Mouse (Mus musculus) testis, adult 2 months (tissue): Measurements from ENCODE around the gene 1810010D01Rik. TPM values are rescaled to one million over a fixed set of nuclear protein-coding genes. Genes with fewer than 3 reads are reported as not detected.

Experiments used
- H3K27ac ChIP-seq: fragments of 200-500 bp; 2 replicates; pipeline ENCODE4 v1.5.1; 2012; ENCODE audit warnings: low read depth, low read length; ENCODE audit not compliant: control insufficient read depth, insufficient read depth
- H3K27me3 ChIP-seq: fragments of 200-500 bp; 2 replicates; pipeline ENCODE4 v1.6.1; 2012; ENCODE audit warnings: mild to moderate bottlenecking, low read length, moderate library complexity; ENCODE audit not compliant: control insufficient read depth, insufficient read depth
- H3K36me3 ChIP-seq: fragments of 200-500 bp; 2 replicates; pipeline ENCODE4 v1.6.1; 2012; ENCODE audit warnings: mild to moderate bottlenecking, low read length; ENCODE audit not compliant: control insufficient read depth, insufficient read depth
- H3K4me1 ChIP-seq: fragments of 200-500 bp; 2 replicates; pipeline ENCODE4 v1.6.1; 2012; ENCODE audit warnings: low read length; ENCODE audit not compliant: control insufficient read depth, insufficient read depth
- H3K4me3 ChIP-seq: fragments of 200-500 bp; 2 replicates; pipeline ENCODE4 v1.5.1; 2012; ENCODE audit warnings: low read depth, mild to moderate bottlenecking, low read length, moderate library complexity, mixed read lengths; ENCODE audit not compliant: control insufficient read depth
- CTCF ChIP-seq: fragments of 200-500 bp; IDR thresholded peaks from 2 replicates; pipeline ENCODE4 v1.5.1; 2012; ENCODE audit warnings: low read depth, mild to moderate bottlenecking, inconsistent platforms, low read length, moderate library complexity; ENCODE audit not compliant: control insufficient read depth, insufficient read depth, insufficient replicate concordance
- POLR2A ChIP-seq: fragments of 200-500 bp; IDR thresholded peaks from 2 replicates; pipeline ENCODE4 v1.6.1; 2012; ENCODE audit warnings: low read depth, mild to moderate bottlenecking, inconsistent platforms, low read length, moderate library complexity; ENCODE audit not compliant: control insufficient read depth
- polyA plus RNA-seq: library from polyadenylated mRNA; depleted of rRNA; stranded (reverse); fragments of >200 nt; gene quantifications from 2 replicates; pipeline ENCODE4 v1.2.3, GENCODE M21; 2012

1810010D01Rik gene
- polyA plus RNA-seq, 1 experiment = 0.40 TPM

DNA sequence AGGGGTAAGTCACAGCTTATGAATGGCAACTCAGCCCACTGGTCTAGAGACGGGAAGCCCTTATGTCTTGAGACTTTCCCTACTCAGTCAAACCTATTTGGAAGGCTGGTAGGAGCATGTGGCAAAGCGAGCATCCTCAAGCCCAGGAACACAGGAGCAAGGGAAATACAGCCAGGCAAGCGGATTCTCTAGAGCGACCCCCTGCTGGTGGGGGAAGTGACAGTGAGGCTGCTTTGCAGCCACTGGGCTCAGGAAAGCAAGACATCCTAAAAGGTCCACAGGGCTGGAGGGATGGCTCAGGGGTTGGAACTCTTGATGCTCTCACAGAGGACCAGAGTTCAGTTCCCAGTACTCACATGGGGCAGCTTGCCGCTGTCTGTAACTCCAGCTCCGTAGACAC, 11.6 kb downstream of the 1810010D01Rik start:
- H3K4me1 ChIP-seq = no peaks in the 10 kb centered on the region
- TF ChIP-seq POLR2A (no peak), CTCF (no peak)
- H3K36me3 ChIP-seq = no peaks in the 10 kb centered on the region
- no peak overlapping the region for H3K27ac ChIP-seq
- H3K27me3 ChIP-seq = no peaks in the 10 kb centered on the region
- H3K4me3 ChIP-seq = no peak overlapping the region

DNA sequence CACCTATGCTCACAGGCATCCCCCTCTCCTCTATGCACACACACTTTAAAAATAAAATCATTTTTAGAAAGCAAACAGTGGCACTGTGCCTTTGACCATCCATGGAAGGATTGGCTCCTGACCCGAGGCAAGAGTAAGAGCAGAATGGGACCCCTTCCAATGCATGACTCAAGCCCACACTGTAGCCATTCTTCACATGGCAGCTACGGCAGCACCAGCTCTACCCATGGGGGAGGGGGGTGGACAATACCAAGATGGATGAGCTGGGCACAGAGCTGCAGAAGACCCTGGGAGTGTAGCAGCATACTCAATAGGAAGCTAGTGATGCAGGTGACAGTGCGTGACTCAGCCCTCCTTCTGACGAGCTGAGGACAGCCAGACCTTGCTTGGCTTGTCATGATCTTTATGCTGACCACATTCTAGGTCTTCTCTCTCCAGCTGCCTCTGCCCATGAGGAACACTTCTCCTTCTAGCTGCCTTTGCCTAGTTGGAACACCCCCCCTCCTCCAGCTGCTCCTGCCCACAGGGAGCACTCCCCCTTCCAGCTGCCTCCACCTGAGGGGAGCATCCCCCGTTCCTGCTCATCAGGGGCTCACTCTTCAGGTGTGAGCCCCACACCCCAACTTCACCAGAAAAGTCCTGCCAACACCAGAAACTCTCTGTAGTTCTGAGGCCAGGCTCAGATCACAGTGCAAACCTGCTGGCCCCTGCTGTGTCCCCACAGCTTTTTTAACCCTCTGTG, 12.6 kb downstream of the 1810010D01Rik start:
- no peak overlapping the region for H3K27ac ChIP-seq
- H3K36me3 ChIP-seq = no peaks in the 10 kb centered on the region
- TF ChIP-seq POLR2A (no peak), CTCF (no peak)
- H3K4me3 ChIP-seq = no peak overlapping the region
- no peaks in the 10 kb centered on the region for H3K27me3 ChIP-seq
- H3K4me1 ChIP-seq = no peaks in the 10 kb centered on the region

DNA sequence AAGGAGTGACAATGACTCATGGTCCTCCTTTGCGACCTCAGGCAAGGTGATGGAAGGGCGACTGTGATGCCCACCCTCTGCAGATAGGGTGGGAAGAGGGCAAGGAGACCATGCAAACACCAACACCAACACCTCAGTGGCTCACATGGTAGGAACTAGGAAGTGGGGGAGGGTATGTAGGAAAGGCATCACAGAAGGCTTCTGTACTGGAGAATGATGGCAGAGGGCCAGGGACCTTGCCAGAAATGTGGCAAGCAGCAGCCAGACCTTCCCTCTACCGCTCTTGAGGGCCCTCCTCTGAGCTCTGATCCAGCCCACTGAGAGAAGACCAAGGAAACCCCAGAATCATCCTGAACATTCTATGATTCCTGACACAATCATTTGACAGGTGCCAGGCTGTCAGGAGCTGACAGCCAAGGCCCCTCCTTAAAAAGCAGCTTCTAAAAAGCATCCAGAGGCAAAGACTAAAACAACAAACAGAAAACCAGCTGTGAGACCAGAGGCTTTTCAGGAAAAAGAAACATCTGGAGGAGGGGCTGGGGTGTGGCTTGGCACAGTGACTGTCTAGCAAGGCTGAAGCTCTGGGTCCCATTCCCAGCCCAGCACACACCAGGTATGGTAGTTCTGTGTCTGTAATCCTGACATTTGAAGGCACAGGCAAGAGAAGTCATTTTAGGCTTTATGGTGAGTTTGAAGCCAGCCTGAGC, 13.3 kb downstream of the 1810010D01Rik start:
- TF ChIP-seq POLR2A (no peak), CTCF (no peak)
- H3K27me3 ChIP-seq = no peaks in the 10 kb centered on the region
- H3K4me1 ChIP-seq = no peaks in the 10 kb centered on the region
- H3K4me3 ChIP-seq = no peak overlapping the region
- H3K36me3 ChIP-seq = no peaks in the 10 kb centered on the region
- H3K27ac ChIP-seq = no peak overlapping the region

DNA sequence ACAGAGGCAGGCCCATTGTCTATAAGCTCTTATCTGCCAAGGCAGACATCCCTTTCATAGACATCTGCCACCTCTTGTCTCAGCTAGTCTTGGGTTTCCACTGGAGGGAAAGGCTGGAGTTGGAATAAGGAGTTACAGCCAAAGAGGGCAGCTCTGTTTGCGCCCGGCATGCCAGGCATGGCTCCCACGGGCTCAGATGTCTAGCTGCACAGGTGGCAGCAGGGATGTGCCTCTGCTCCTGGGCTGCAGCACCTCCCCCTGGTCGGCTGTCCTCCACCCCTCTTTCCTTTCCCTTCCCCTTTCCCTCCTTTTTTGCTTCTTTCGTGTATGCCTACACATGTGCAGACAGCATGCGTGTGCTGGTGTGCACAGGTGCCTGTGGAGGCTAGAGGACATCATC, 15.1 kb downstream of the 1810010D01Rik start:
- H3K27ac ChIP-seq = no peak overlapping the region
- no peaks in the 10 kb centered on the region for H3K36me3 ChIP-seq
- H3K4me1 ChIP-seq = no peaks in the 10 kb centered on the region
- H3K4me3 ChIP-seq = no peak overlapping the region
- no peak for TF ChIP-seq POLR2A
- no peak for TF ChIP-seq CTCF
- H3K27me3 ChIP-seq = no peaks in the 10 kb centered on the region

DNA sequence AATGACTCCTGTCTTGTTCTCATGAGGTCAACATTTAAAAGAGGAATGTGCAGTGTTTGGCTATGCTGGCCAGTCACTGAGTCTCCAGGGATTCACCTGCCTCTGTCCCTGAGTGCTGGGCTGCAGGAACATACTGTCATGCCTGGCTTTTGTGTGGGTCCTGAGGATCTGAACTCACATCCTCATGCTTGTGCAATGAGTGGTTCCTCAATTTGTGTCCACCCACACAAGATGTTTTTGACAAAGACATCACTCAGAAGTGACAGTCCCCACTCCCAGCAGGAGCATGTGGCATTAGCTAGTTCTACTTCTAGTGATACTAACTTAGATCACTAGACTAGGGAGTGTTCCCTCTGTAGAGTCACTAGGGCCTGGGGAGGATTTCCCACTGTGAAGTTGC, 17.4 kb downstream of the 1810010D01Rik start:
- Histone ChIP-seq H3K27ac (no peak overlapping the region), H3K4me1 (no peaks in the 10 kb centered on the region), H3K27me3 (no peaks in the 10 kb centered on the region), H3K4me3 (no peak overlapping the region), H3K36me3 (no peaks in the 10 kb centered on the region)
- TF ChIP-seq POLR2A (no peak), CTCF (no peak)

DNA sequence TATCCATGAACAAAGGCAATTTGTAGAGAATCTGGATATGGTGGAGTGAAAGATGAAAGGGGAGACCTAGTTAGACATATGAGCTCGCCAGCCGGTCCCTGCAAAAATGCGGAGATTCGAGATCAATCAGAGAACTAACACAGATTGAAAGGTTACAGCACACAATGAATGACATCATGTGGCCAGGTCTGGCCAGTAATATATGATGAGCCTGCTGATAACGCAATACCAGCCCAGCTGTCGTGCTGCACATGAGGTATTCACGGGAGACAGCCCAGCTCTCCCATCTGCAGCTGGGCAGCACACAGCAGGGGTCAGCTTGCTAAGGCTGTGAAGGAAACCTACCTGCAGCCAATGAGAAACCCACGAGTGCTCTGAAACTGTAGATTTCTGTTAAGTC, 18.6 kb downstream of the 1810010D01Rik start:
- no peaks in the 10 kb centered on the region for H3K36me3 ChIP-seq
- H3K4me3 ChIP-seq = no peak overlapping the region
- no peak for TF ChIP-seq POLR2A
- no peak for TF ChIP-seq CTCF
- no peaks in the 10 kb centered on the region for H3K27me3 ChIP-seq
- no peak overlapping the region for H3K27ac ChIP-seq
- H3K4me1 ChIP-seq = no peaks in the 10 kb centered on the region

DNA sequence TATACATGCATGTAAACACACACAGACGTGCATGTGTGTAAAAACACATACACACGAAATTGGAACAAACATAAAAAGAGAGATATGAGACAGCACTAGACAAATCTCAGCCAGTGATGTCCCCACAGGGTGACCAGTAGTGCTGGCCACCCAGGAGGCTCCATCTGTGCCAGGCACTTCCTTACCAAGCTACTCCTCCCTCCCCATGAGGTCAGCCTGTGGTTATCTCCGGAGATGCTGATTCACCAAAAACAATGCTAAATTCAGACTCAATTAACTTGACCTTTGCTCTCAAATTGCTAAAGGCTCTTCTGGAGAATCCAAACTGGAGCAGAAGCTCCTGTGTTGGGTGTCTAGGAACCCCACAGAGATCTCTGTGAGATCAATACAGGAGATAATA, 20.1 kb downstream of the 1810010D01Rik start:
- H3K4me3 ChIP-seq = no peak overlapping the region
- no peak for TF ChIP-seq CTCF
- H3K27me3 ChIP-seq = no peaks in the 10 kb centered on the region
- H3K27ac ChIP-seq = no peak overlapping the region
- H3K4me1 ChIP-seq = no peaks in the 10 kb centered on the region
- no peaks in the 10 kb centered on the region for H3K36me3 ChIP-seq
